Mouse (Mus musculus): ENCODE measurements at regions not wholly inside any gene's neighbourhood (a gene's known extent, or its start where the extent isn't known, plus 50 kb on each side); places are given as distances from the start of the nearest gene placed in this dataset.

DNA sequence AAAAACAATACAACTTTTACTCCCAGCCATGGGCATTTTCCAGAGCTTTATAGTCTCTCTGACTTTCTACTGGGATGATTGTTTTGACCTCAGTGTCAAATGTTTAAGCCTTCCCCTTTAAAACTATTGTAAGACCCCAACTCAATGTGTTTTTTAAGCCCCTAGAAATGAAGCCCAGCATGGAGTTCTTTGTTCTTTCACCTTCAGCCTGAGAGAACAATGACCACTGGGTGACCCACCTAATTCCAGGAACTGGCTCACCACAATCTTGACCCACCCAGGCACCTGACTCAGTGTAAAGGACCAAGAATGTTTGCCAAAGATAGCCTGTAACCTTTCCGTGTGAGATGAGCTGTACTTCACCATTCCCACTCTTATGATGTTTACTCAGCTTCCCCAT, 121.9 kb upstream of the Slc39a10 start:
- 59% methylated on average over 1 of the region's 1 CpGs for WGBS
- no peaks in the 10 kb centered on the region for H3K9me3 ChIP-seq (ENCODE audit: control insufficient read depth)
- no peaks in the 10 kb centered on the region for H3K27me3 ChIP-seq (replicated peaks; ENCODE audit: control insufficient read depth, insufficient read depth, low read length)
- no peak overlapping the region for H3K9ac ChIP-seq (ENCODE audit: low read depth, low read length)
- no peak overlapping the region for H3K4me2 ChIP-seq (replicated peaks; ENCODE audit: low read depth)
- no peaks in the 10 kb centered on the region for H3K4me1 ChIP-seq (replicated peaks; ENCODE audit: control insufficient read depth, insufficient read depth, low read length)
- H3K36me3 ChIP-seq (ENCODE audit: control insufficient read depth, insufficient read depth): no peaks in the 10 kb centered on the region
- no peak overlapping the region for H3K4me3 ChIP-seq (ENCODE audit: low read depth, low read length)
- no peak for ATAC-seq
- no peak for TF ChIP-seq CTCF (IDR thresholded peaks at IDR 0.05; ENCODE audit: low read depth)
- no peak overlapping the region for H3K27ac ChIP-seq (ENCODE audit: low read depth, low read length)

DNA sequence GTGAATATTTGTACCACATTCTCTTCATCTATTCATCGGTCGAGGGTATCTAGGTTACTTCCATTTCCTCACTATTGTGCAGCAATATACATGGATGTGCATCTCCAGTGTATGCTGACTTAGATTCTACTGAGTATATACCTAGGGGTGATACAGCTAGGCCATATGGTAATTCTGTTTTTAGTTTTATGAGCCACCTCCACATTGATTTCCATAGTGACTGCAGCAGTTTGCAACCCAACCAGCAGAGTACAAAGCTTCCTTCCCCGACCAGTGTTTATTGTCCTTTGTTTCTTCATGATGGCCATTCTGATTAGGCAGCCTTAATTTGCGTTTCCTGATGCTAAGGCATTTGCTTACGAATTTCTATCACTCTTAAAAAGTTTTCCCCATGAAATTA, 111.1 kb upstream of the Slc39a10 start:
- H3K4me2 ChIP-seq (replicated peaks; ENCODE audit: low read depth): no peak overlapping the region
- no peaks in the 10 kb centered on the region for H3K27me3 ChIP-seq (replicated peaks; ENCODE audit: control insufficient read depth, insufficient read depth, low read length)
- H3K9me3 ChIP-seq (ENCODE audit: control insufficient read depth): no peaks in the 10 kb centered on the region
- 71% methylated on average over 5 of the region's 5 CpGs for WGBS
- H3K4me1 ChIP-seq (replicated peaks; ENCODE audit: control insufficient read depth, insufficient read depth, low read length): no peaks in the 10 kb centered on the region
- H3K9ac ChIP-seq (ENCODE audit: low read depth, low read length): no peak overlapping the region
- no peak for ATAC-seq
- H3K36me3 ChIP-seq (ENCODE audit: control insufficient read depth, insufficient read depth): no peaks in the 10 kb centered on the region
- H3K27ac ChIP-seq (ENCODE audit: low read depth, low read length): no peak overlapping the region
- H3K4me3 ChIP-seq (ENCODE audit: low read depth, low read length): no peak overlapping the region
- no peak for TF ChIP-seq CTCF (IDR thresholded peaks at IDR 0.05; ENCODE audit: low read depth)

DNA sequence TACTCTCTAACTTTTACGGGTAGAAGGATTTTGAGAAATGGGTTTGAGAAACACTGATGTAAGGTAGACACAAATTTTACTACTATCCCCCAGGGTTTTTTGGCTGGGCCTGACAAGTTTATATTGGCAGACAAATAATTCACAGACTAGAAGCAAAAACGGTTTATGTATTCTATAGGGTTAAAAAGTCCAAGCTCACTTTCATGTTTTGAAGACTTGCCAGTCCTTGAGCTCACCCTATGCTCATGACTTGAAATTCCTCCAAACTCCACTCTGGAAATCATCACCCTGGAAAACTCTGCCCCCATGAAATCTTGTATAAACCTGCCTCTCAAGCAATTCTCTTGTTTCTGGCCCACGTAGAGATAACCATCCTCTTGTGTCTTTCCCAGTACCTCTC, 106.7 kb upstream of the Slc39a10 start:
- no peak for TF ChIP-seq CTCF (IDR thresholded peaks at IDR 0.05; ENCODE audit: low read depth)
- no peak for ATAC-seq
- Histone ChIP-seq H3K9ac (ENCODE audit: low read depth, low read length) (no peak overlapping the region), H3K4me1 (replicated peaks; ENCODE audit: control insufficient read depth, insufficient read depth, low read length) (no peaks in the 10 kb centered on the region), H3K9me3 (ENCODE audit: control insufficient read depth) (no peaks in the 10 kb centered on the region), H3K27me3 (replicated peaks; ENCODE audit: control insufficient read depth, insufficient read depth, low read length) (no peaks in the 10 kb centered on the region), H3K4me2 (replicated peaks; ENCODE audit: low read depth) (no peak overlapping the region), H3K4me3 (ENCODE audit: low read depth, low read length) (no peak overlapping the region), H3K36me3 (ENCODE audit: control insufficient read depth, insufficient read depth) (no peaks in the 10 kb centered on the region), H3K27ac (ENCODE audit: low read depth, low read length) (no peak overlapping the region)
- 48% methylated on average over 3 of the region's 3 CpGs for WGBS

DNA sequence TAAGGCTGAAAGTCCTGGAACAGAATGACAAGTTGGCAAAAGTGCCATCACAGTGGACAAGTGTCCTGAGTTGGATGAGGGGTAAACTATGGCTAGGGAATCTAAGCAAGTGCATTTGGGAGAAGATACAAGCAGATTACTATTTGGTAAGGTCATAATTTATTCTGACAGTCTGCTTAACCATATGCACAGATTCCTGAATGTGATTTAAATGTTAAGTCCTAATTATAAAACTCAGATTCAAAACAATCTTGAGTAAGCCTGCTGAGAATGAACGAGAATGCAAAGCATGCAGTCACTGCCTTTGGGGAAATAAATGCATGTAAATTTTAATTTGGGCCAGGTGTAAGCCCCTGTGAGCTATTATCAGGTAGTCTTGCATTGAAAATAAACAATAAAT, 93.3 kb upstream of the Slc39a10 start:
- no peak for TF ChIP-seq CTCF (IDR thresholded peaks at IDR 0.05; ENCODE audit: low read depth)
- H3K4me1 ChIP-seq (replicated peaks; ENCODE audit: control insufficient read depth, insufficient read depth, low read length): no peaks in the 10 kb centered on the region
- 83% methylated on average over 1 of the region's 1 CpGs for WGBS
- no peaks in the 10 kb centered on the region for H3K27me3 ChIP-seq (replicated peaks; ENCODE audit: control insufficient read depth, insufficient read depth, low read length)
- H3K9me3 ChIP-seq (ENCODE audit: control insufficient read depth): no peaks in the 10 kb centered on the region
- no peak overlapping the region for H3K9ac ChIP-seq (ENCODE audit: low read depth, low read length)
- H3K4me2 ChIP-seq (replicated peaks; ENCODE audit: low read depth): no peak overlapping the region
- no peak overlapping the region for H3K27ac ChIP-seq (ENCODE audit: low read depth, low read length)
- no peaks in the 10 kb centered on the region for H3K36me3 ChIP-seq (ENCODE audit: control insufficient read depth, insufficient read depth)
- no peak for ATAC-seq
- no peak overlapping the region for H3K4me3 ChIP-seq (ENCODE audit: low read depth, low read length)

DNA sequence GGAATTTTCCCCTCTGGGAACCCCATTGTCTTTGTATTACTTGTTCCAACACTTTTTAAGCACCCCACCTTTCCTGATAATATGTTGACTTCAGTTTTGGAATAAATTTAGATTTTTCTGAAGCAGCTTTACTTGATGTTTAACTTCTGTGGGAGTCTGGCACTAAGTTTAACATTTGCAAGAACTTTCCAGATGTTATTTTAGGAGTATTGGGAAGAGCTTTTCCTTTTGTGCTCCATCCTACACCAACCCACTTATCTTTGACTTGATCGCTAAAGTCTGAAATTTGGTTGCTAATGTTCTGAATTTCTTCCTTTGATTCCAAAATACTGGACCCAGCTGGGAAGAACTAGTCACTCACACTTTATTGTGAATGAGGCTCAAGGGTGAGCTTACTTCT, 90.4 kb upstream of the Slc39a10 start:
- no peak for ATAC-seq
- Histone ChIP-seq H3K36me3 (ENCODE audit: control insufficient read depth, insufficient read depth) (no peaks in the 10 kb centered on the region), H3K27ac (ENCODE audit: low read depth, low read length) (no peak overlapping the region), H3K4me2 (replicated peaks; ENCODE audit: low read depth) (no peak overlapping the region), H3K9me3 (ENCODE audit: control insufficient read depth) (no peaks in the 10 kb centered on the region), H3K27me3 (replicated peaks; ENCODE audit: control insufficient read depth, insufficient read depth, low read length) (no peaks in the 10 kb centered on the region), H3K9ac (ENCODE audit: low read depth, low read length) (no peak overlapping the region), H3K4me1 (replicated peaks; ENCODE audit: control insufficient read depth, insufficient read depth, low read length) (no peaks in the 10 kb centered on the region), H3K4me3 (ENCODE audit: low read depth, low read length) (no peak overlapping the region)
- no peak for TF ChIP-seq CTCF (IDR thresholded peaks at IDR 0.05; ENCODE audit: low read depth)
- WGBS: 95% methylated on average over 1 of the region's 1 CpGs

DNA sequence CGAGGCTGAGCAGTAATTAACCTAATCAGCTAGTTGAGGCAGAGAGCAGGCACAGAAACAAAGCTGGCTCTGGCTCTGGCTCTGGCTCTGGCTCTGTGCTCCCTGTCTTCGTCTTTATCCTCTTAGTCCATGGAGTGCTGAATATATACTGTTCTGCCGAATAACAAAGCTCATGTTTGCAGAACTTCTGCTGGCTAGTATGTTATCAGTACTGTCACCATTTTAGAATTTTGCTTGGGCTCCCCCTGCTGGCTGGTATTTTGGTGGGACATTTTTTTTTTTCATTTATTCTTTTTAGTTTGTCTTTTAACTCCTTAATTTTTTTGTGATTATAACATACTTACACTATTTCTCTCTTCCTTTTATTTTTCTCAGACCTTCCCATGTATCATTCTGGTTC, 77.8 kb upstream of the Slc39a10 start:
- no peaks in the 10 kb centered on the region for H3K9me3 ChIP-seq (ENCODE audit: control insufficient read depth)
- H3K4me1 ChIP-seq (replicated peaks; ENCODE audit: control insufficient read depth, insufficient read depth, low read length): no peaks in the 10 kb centered on the region
- no peak overlapping the region for H3K27ac ChIP-seq (ENCODE audit: low read depth, low read length)
- 26% methylated on average over 3 of the region's 3 CpGs for WGBS
- H3K9ac ChIP-seq (ENCODE audit: low read depth, low read length): no peak overlapping the region
- no peak overlapping the region for H3K4me2 ChIP-seq (replicated peaks; ENCODE audit: low read depth)
- H3K27me3 ChIP-seq (replicated peaks; ENCODE audit: control insufficient read depth, insufficient read depth, low read length): no peaks in the 10 kb centered on the region
- H3K36me3 ChIP-seq (ENCODE audit: control insufficient read depth, insufficient read depth): no peaks in the 10 kb centered on the region
- TF ChIP-seq CTCF (IDR thresholded peaks at IDR 0.05; ENCODE audit: low read depth): peak; percentile 69
- no peak for ATAC-seq
- H3K4me3 ChIP-seq (ENCODE audit: low read depth, low read length): no peak overlapping the region

DNA sequence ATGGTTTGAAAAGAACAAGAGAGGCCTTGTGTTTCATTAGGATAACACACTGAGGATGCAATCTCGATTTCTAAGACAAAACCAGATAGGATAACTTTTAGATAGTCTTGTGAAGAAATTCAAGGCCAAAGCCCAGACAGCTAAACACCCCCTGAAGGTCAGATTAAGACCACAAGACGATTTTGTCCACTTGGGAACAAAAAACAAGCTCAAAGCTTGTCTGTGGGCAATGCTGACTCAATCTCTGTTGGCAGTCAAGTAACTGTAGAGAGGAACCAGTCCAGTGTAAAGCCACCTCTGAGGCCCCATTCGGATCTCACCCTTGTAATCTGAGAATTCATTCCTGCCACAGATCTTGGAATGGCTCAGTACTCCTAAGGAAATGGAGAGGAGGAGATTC, 75.7 kb upstream of the Slc39a10 start:
- H3K4me3 ChIP-seq (ENCODE audit: low read depth, low read length): no peak overlapping the region
- no peak overlapping the region for H3K9ac ChIP-seq (ENCODE audit: low read depth, low read length)
- H3K4me1 ChIP-seq (replicated peaks; ENCODE audit: control insufficient read depth, insufficient read depth, low read length): no peaks in the 10 kb centered on the region
- H3K27me3 ChIP-seq (replicated peaks; ENCODE audit: control insufficient read depth, insufficient read depth, low read length): no peaks in the 10 kb centered on the region
- 65% methylated on average over 3 of the region's 3 CpGs for WGBS
- no peak overlapping the region for H3K27ac ChIP-seq (ENCODE audit: low read depth, low read length)
- no peak for TF ChIP-seq CTCF (IDR thresholded peaks at IDR 0.05; ENCODE audit: low read depth)
- no peak overlapping the region for H3K4me2 ChIP-seq (replicated peaks; ENCODE audit: low read depth)
- H3K36me3 ChIP-seq (ENCODE audit: control insufficient read depth, insufficient read depth): no peaks in the 10 kb centered on the region
- no peaks in the 10 kb centered on the region for H3K9me3 ChIP-seq (ENCODE audit: control insufficient read depth)
- no peak for ATAC-seq

Data from intestine, postnatal 0 days (tissue).